Mouse (Mus musculus): Measurements from ENCODE around the gene Klf12. TPM values are rescaled to one million over a fixed set of nuclear protein-coding genes. Genes with fewer than 3 reads are reported as not detected.

Klf12 gene
- total and polyA plus RNA-seq, 2 experiments from 2014 or later = 26.7 to 61.1 TPM

DNA sequence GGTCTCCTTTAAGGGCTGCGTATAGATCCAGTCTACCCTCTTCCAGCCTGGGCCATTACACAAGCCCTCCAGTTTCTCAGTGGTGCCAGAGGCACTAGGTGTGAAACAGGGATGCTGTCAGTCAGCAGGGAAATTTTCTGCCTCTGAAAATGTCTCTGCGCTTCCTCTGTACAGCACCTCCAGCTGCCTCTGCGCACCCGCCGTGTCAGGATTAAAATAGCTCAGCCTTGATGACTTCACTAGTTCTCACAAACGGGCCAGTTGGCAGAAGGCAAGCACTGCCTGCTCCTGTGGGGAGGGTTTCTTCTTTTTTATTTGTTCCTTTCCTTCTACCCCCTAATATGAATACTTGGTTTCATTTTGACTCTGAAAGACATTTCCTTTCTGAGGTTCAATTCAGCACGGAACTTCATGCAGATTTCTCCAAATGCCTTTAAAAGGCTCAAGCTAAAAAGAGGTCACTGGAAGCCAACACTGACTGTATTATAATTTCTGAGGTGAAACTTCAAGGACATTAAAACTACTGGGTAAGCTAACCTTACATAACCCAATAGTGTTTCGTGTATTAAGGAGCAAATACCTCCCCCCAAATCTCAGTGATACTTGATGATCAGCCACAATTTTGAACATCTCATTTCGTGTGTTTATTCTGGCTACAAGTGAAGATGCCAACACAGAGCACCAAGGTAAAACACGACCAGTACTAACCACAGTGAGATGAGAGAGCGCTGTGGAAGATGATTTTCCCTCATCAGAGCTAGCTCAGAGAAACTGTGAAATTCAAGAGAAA is 73.2 kb downstream of the Klf12 start:
- Histone ChIP-seq H3K9me3 (ENCODE audit: low read length) (no peaks in the 10 kb centered on the region), H3K27me3 (ENCODE audit: insufficient read depth, low read length) (no peaks in the 10 kb centered on the region), H3K36me3 (ENCODE audit: insufficient read depth, low read length) (no peaks in the 10 kb centered on the region), H3K4me2 (ENCODE audit: low read depth, low read length, poor library complexity, severe bottlenecking) (no peak overlapping the region), H3K4me3 (ENCODE audit: low read depth, low read length) (no peak overlapping the region), H3K4me1 (ENCODE audit: insufficient read depth, low read length) (peaks cover 14% of the 10 kb centered on the region), H3K9ac (replicated peaks; ENCODE audit: low read length, poor library complexity, severe bottlenecking) (no peak overlapping the region), H3K27ac (ENCODE audit: low read depth, low read length) (peak overlapping the region; percentile 13; the same call in 1 of the 2 replicates)
- WGBS = 42% methylated on average over 11 of the region's 11 CpGs
- no peak for TF ChIP-seq CTCF (IDR thresholded peaks at IDR 0.05)
- DNase-seq (ENCODE audit: low spot score) (peak; percentile 65), ATAC-seq (ENCODE audit: low FRiP score) (peak; percentile 44; the same call in 1 of the 2 replicates)

DNA sequence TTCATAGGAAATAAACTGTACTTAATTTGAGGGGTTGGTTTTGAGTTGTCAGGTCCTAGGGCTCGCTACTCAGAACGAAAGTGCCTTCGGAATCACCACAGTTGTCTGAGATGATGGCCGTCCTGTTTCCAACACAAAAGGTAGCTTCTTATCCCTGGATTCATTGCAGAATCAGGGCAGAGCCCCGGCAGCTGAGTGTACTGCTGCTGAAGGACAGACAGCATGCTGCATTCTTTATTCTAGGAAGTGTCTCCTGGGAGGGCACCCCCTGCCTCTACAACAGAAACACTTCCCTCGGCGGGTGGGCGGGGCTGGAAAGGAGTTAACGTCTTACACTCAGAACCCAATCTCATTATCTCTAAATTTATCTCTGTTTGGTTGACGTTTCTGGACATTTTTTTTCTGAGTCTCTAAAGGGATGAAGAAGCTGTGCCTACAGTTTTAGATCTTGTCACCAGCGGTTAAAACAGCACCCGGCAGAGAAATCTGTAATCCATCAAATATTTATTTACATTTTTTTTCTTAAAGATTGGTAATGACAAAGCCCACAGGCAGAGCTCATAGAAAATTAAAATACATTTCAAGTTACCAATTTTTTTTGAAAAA is 74.6 kb downstream of the Klf12 start:
- Histone ChIP-seq H3K4me2 (ENCODE audit: low read depth, low read length, poor library complexity, severe bottlenecking) (peak overlapping the region; percentile 28; the same call in 1 of the 2 replicates), H3K9ac (replicated peaks; ENCODE audit: low read length, poor library complexity, severe bottlenecking) (no peak overlapping the region), H3K9me3 (ENCODE audit: low read length) (no peaks in the 10 kb centered on the region), H3K4me3 (ENCODE audit: low read depth, low read length) (no peak overlapping the region), H3K27me3 (ENCODE audit: insufficient read depth, low read length) (no peaks in the 10 kb centered on the region), H3K4me1 (ENCODE audit: insufficient read depth, low read length) (peaks cover 14% of the 10 kb centered on the region), H3K36me3 (ENCODE audit: insufficient read depth, low read length) (no peaks in the 10 kb centered on the region), H3K27ac (ENCODE audit: low read depth, low read length) (no peak overlapping the region)
- DNase-seq (ENCODE audit: low spot score) (no peak), ATAC-seq (ENCODE audit: low FRiP score) (no peak)
- WGBS = 16% methylated on average over 12 of the region's 12 CpGs
- TF ChIP-seq CTCF (IDR thresholded peaks at IDR 0.05) = no peak

DNA sequence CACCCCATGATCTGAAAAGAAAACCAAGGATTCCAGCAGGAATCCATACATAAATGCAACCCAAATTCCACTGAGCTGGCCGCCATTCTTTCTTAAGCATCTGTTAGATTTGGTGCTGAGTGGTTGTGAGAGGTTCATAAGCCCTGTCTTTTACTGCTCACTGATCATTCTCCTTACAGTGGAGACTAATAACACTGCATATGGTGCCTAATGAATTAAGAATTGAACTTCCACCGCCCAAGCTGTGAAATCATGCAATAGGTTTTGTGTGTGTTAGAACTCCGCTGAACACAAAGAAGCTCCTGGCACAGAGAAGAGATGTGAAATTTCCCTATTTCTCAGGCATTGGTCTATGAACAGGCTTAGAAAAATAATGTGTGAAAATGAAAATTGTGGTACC is 77.4 kb downstream of the Klf12 start:
- DNase-seq (ENCODE audit: low spot score) = no peak
- H3K4me1 ChIP-seq (ENCODE audit: insufficient read depth, low read length) = peaks cover 14% of the 10 kb centered on the region
- H3K9ac ChIP-seq (replicated peaks; ENCODE audit: low read length, poor library complexity, severe bottlenecking) = no peak overlapping the region
- WGBS = 81% methylated on average over 3 of the region's 3 CpGs
- no peak overlapping the region for H3K4me3 ChIP-seq (ENCODE audit: low read depth, low read length)
- ATAC-seq (ENCODE audit: low FRiP score) = no peak
- H3K36me3 ChIP-seq (ENCODE audit: insufficient read depth, low read length) = no peaks in the 10 kb centered on the region
- no peaks in the 10 kb centered on the region for H3K27me3 ChIP-seq (ENCODE audit: insufficient read depth, low read length)
- H3K27ac ChIP-seq (ENCODE audit: low read depth, low read length) = no peak overlapping the region
- no peaks in the 10 kb centered on the region for H3K9me3 ChIP-seq (ENCODE audit: low read length)
- H3K4me2 ChIP-seq (ENCODE audit: low read depth, low read length, poor library complexity, severe bottlenecking) = no peak overlapping the region
- TF ChIP-seq CTCF (IDR thresholded peaks at IDR 0.05) = no peak

DNA sequence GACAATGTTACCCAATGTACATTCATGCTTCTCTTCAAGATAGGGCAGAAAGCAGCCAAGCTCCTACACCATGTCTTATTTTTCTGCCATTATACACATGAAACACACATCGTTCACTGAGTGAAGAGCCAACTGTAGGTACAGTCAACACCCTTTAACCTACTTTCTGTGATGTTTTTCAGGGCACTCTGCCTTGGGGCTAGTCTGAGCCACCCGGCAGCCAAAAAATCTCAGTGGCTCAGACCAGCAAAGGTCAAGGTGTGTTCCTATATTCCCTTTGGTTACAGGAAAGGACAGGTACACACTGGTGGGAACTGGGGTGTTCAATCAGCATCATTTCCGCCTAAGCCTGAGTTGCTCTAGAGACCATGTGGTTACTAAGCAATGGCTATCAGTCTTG is 78.3 kb downstream of the Klf12 start:
- Histone ChIP-seq H3K4me1 (ENCODE audit: insufficient read depth, low read length) (peaks cover 11% of the 10 kb centered on the region), H3K27me3 (ENCODE audit: insufficient read depth, low read length) (no peaks in the 10 kb centered on the region), H3K4me3 (ENCODE audit: low read depth, low read length) (no peak overlapping the region), H3K9ac (replicated peaks; ENCODE audit: low read length, poor library complexity, severe bottlenecking) (no peak overlapping the region), H3K36me3 (ENCODE audit: insufficient read depth, low read length) (no peaks in the 10 kb centered on the region), H3K27ac (ENCODE audit: low read depth, low read length) (no peak overlapping the region), H3K9me3 (ENCODE audit: low read length) (no peaks in the 10 kb centered on the region), H3K4me2 (ENCODE audit: low read depth, low read length, poor library complexity, severe bottlenecking) (no peak overlapping the region)
- WGBS = 93% methylated on average over 3 of the region's 3 CpGs
- no peak for TF ChIP-seq CTCF (IDR thresholded peaks at IDR 0.05)
- ATAC-seq (ENCODE audit: low FRiP score) (no peak), DNase-seq (ENCODE audit: low spot score) (no peak)

DNA sequence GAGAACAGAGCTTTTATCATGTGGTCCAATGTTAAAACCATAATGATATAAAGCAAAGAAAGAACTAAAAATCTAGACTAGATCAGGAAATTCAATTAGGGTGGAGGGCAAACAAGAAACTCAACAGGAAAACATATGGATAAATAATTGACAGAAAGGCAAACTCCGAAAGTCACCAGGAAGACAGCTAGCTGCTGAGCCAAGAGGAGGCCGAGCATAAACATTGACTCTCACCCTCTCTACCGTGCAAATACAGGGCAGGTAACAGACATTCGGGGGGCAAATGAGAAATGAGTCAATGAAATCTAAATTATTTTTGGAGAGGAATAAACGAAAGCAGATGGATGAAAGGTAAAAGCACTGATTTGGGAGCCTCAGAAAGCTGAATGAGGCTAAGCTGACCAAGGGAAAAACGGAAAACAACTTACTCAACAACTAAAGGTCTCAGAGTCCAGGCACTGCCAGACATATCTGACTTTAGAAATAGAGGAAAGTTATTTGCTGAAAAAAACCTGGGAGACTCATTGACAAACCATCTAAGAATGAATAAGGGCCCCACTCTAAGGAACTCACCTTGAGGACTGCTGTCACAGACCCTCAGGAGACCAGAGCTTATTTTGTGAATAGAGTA is 84.3 kb downstream of the Klf12 start:
- no peaks in the 10 kb centered on the region for H3K27me3 ChIP-seq (ENCODE audit: insufficient read depth, low read length)
- H3K9ac ChIP-seq (replicated peaks; ENCODE audit: low read length, poor library complexity, severe bottlenecking) = no peak overlapping the region
- WGBS = 94% methylated on average over 6 of the region's 6 CpGs
- DNase-seq (ENCODE audit: low spot score) (no peak), ATAC-seq (ENCODE audit: low FRiP score) (no peak)
- no peaks in the 10 kb centered on the region for H3K4me1 ChIP-seq (ENCODE audit: insufficient read depth, low read length)
- H3K9me3 ChIP-seq (ENCODE audit: low read length) = no peaks in the 10 kb centered on the region
- no peak overlapping the region for H3K4me3 ChIP-seq (ENCODE audit: low read depth, low read length)
- no peak overlapping the region for H3K27ac ChIP-seq (ENCODE audit: low read depth, low read length)
- H3K36me3 ChIP-seq (ENCODE audit: insufficient read depth, low read length) = no peaks in the 10 kb centered on the region; the same call in 1 of the 2 replicates
- TF ChIP-seq CTCF (IDR thresholded peaks at IDR 0.05) = no peak
- no peak overlapping the region for H3K4me2 ChIP-seq (ENCODE audit: low read depth, low read length, poor library complexity, severe bottlenecking)

DNA sequence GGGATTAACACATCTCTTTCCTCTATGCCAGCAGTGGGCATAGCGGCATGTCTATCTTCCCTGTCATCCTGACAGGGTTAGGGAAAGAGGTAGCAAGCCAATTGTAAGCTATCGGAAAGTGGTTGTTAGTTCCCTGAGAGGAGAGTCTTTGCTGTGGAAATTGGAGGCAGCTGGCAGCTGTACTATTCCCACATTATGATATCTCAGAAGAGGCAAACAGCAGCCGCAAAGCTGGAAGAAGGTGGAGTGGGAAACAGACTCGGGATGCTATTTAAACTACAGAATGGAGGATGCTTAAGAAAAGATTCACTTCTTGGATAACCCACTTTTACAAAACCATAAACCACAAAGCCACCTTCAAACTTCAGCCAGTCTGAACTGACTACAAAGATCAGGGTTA is 85.8 kb downstream of the Klf12 start:
- no peaks in the 10 kb centered on the region for H3K4me1 ChIP-seq (ENCODE audit: insufficient read depth, low read length)
- DNase-seq (ENCODE audit: low spot score) (no peak), ATAC-seq (ENCODE audit: low FRiP score) (no peak)
- H3K4me3 ChIP-seq (ENCODE audit: low read depth, low read length) = no peak overlapping the region
- WGBS = 91% methylated on average over 4 of the region's 4 CpGs
- no peaks in the 10 kb centered on the region; the same call in 1 of the 2 replicates for H3K36me3 ChIP-seq (ENCODE audit: insufficient read depth, low read length)
- H3K27ac ChIP-seq (ENCODE audit: low read depth, low read length) = no peak overlapping the region
- no peak overlapping the region for H3K9ac ChIP-seq (replicated peaks; ENCODE audit: low read length, poor library complexity, severe bottlenecking)
- no peak overlapping the region for H3K4me2 ChIP-seq (ENCODE audit: low read depth, low read length, poor library complexity, severe bottlenecking)
- TF ChIP-seq CTCF (IDR thresholded peaks at IDR 0.05) = no peak
- H3K27me3 ChIP-seq (ENCODE audit: insufficient read depth, low read length) = no peaks in the 10 kb centered on the region
- no peaks in the 10 kb centered on the region for H3K9me3 ChIP-seq (ENCODE audit: low read length)
